Mouse (Mus musculus): ENCODE measurements at regions not wholly inside any gene's neighbourhood (a gene's known extent, or its start where the extent isn't known, plus 50 kb on each side); places are given as distances from the start of the nearest gene placed in this dataset.
A peak's percentile ranks its signal among the peaks of the same experiment; 100 is the strongest.

DNA sequence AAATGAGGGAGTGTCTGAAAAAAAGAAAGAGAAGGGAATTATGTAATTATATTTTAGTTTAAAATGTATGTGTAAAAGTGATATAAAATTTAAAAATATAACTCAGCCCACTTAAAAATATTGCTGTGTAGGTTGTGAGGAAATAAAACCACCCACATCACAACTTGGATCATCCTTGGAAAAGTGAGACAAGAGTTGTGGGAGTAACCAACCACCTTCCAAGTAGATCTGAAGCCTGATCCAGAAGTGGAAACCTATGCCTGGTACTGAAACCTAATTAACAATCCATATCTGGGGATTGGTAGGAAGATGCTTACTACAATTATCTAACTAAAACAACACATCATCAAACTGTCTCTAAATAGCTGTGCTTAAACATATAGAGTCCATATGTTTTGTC is 743.1 kb downstream of the Stim2 start:
- H3K9me3 ChIP-seq (ENCODE audit: low read length) = no peaks in the 10 kb centered on the region
- no peak overlapping the region for H3K4me3 ChIP-seq (ENCODE audit: low read depth, low read length)
- H3K36me3 ChIP-seq (ENCODE audit: insufficient read depth, low read length) = no peaks in the 10 kb centered on the region
- H3K4me1 ChIP-seq (ENCODE audit: insufficient read depth, low read length) = no peaks in the 10 kb centered on the region
- no peak overlapping the region for H3K27ac ChIP-seq (ENCODE audit: low read depth, low read length)
- no peak for TF ChIP-seq CTCF (IDR thresholded peaks at IDR 0.05)
- DNase-seq (ENCODE audit: low spot score) (no peak), ATAC-seq (ENCODE audit: low FRiP score) (no peak)
- no peak overlapping the region for H3K4me2 ChIP-seq (ENCODE audit: low read depth, low read length, poor library complexity, severe bottlenecking)
- no peaks in the 10 kb centered on the region for H3K27me3 ChIP-seq (ENCODE audit: insufficient read depth, low read length)
- H3K9ac ChIP-seq (replicated peaks; ENCODE audit: low read length, poor library complexity, severe bottlenecking) = no peak overlapping the region

DNA sequence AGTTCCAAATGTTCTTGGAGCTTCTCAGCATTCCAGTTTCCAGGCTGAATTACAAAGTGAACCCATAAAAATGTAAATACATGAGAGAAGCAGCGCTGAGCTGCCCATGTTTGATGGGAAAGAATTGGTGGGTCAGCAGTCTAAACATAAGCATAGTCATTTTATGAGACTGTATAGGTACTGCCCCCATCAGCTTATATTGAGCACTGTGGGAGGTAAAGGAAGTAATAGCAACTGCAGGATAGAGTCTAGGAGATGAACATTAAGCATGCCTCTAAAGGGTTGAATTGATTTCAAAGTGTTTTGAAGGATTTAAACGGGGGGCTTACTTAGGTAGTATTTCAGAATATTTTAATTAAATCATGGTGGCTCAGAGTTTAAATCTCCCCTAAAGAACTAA is 748.7 kb downstream of the Stim2 start:
- 61% methylated on average over 2 of the region's 2 CpGs for WGBS

DNA sequence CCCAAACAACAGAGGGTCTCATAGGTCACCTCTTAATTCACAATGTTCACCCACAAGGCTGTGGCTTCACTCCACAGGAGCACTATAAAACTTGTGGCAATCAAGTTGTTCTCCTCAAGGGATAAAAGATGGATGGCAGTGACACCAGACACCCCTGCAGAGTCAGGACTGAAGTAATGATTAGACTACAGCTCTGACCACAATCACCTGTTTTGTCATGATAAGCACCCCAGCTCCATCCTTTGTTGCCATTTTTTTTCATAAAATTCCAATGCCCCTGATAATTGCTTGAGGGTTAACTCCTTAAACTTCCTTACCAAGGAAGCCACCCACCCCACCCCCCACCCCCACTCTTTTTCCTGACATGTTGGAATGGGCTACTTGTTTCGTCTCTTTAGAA is 755.1 kb downstream of the Stim2 start:
- Histone ChIP-seq H3K9me3 (ENCODE audit: low read length) (no peaks in the 10 kb centered on the region), H3K27me3 (ENCODE audit: insufficient read depth, low read length) (no peaks in the 10 kb centered on the region), H3K27ac (ENCODE audit: low read depth, low read length) (no peak overlapping the region), H3K4me1 (ENCODE audit: insufficient read depth, low read length) (no peaks in the 10 kb centered on the region), H3K4me3 (ENCODE audit: low read depth, low read length) (no peak overlapping the region), H3K4me2 (ENCODE audit: low read depth, low read length, poor library complexity, severe bottlenecking) (no peak overlapping the region), H3K36me3 (ENCODE audit: insufficient read depth, low read length) (no peaks in the 10 kb centered on the region), H3K9ac (replicated peaks; ENCODE audit: low read length, poor library complexity, severe bottlenecking) (no peak overlapping the region)
- DNase-seq (ENCODE audit: low spot score) (no peak), ATAC-seq (ENCODE audit: low FRiP score) (no peak)
- TF ChIP-seq CTCF (IDR thresholded peaks at IDR 0.05) = no peak
- WGBS = 64% methylated on average over 1 of the region's 1 CpGs

More for the DNA sequence above, 748.7 kb downstream of the Stim2 start:
- Histone ChIP-seq H3K4me2 (ENCODE audit: low read depth, low read length, poor library complexity, severe bottlenecking) (no peak overlapping the region), H3K4me1 (ENCODE audit: insufficient read depth, low read length) (no peaks in the 10 kb centered on the region), H3K36me3 (ENCODE audit: insufficient read depth, low read length) (no peaks in the 10 kb centered on the region), H3K4me3 (ENCODE audit: low read depth, low read length) (no peak overlapping the region), H3K9ac (replicated peaks; ENCODE audit: low read length, poor library complexity, severe bottlenecking) (no peak overlapping the region), H3K27ac (ENCODE audit: low read depth, low read length) (no peak overlapping the region), H3K9me3 (ENCODE audit: low read length) (no peaks in the 10 kb centered on the region), H3K27me3 (ENCODE audit: insufficient read depth, low read length) (no peaks in the 10 kb centered on the region)
- ATAC-seq (ENCODE audit: low FRiP score) = no peak
- TF ChIP-seq CTCF (IDR thresholded peaks at IDR 0.05) = no peak
- DNase-seq (ENCODE audit: low spot score) = no peak

DNA sequence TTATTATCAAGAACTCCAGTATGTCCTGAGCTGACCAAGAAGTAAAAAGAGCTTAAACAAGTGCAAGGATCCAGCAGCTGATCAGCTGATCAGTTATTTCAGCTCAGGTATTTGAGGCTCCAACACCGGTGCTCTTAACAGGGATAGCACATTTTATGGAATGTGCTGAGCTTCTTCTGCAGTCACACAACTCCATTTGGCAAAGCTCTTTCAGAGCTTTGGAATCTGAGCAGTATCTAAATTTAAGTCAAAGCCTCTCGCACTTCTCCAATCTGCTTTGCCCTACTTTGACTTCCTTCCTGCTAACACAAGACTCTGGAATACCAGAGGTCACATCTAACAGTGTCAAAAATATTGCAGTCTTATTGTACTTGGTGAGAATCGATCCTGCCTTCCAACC is 761.4 kb downstream of the Stim2 start:
- Histone ChIP-seq H3K9me3 (ENCODE audit: low read length) (no peaks in the 10 kb centered on the region), H3K4me2 (ENCODE audit: low read depth, low read length, poor library complexity, severe bottlenecking) (no peak overlapping the region), H3K27ac (ENCODE audit: low read depth, low read length) (no peak overlapping the region), H3K27me3 (ENCODE audit: insufficient read depth, low read length) (no peaks in the 10 kb centered on the region), H3K9ac (replicated peaks; ENCODE audit: low read length, poor library complexity, severe bottlenecking) (no peak overlapping the region), H3K36me3 (ENCODE audit: insufficient read depth, low read length) (no peaks in the 10 kb centered on the region), H3K4me1 (ENCODE audit: insufficient read depth, low read length) (no peaks in the 10 kb centered on the region), H3K4me3 (ENCODE audit: low read depth, low read length) (no peak overlapping the region)
- no peak for ATAC-seq (ENCODE audit: low FRiP score)
- WGBS = 88% methylated on average over 3 of the region's 3 CpGs
- TF ChIP-seq CTCF (IDR thresholded peaks at IDR 0.05) = no peak
- DNase-seq (ENCODE audit: low spot score) = no peak

DNA sequence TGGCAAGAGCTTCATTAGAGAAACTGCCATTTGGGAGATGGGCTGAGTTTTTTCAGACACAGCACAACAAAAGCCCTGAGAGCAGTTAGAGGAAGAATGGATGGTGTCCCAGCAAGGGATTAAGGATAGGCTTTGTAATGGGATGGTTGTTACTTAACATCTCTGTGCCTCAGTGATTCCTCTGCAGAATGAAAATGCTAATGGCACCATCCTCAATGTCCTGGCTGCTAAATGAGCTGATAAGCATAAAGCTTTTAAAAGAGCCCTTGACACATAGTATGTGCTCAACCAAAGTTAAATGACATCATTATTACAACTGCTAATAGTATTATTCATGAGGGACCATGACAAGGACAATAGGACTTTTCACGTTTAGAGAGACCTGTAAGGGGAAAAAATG is 764.7 kb downstream of the Stim2 start:
- H3K4me3 ChIP-seq (ENCODE audit: low read depth, low read length) = no peak overlapping the region
- DNase-seq (ENCODE audit: low spot score) (no peak), ATAC-seq (ENCODE audit: low FRiP score) (no peak)
- no peak for TF ChIP-seq CTCF (IDR thresholded peaks at IDR 0.05)
- no peaks in the 10 kb centered on the region for H3K36me3 ChIP-seq (ENCODE audit: insufficient read depth, low read length)
- 33% methylated on average over 1 of the region's 1 CpGs for WGBS
- H3K9ac ChIP-seq (replicated peaks; ENCODE audit: low read length, poor library complexity, severe bottlenecking) = no peak overlapping the region
- no peaks in the 10 kb centered on the region for H3K27me3 ChIP-seq (ENCODE audit: insufficient read depth, low read length)
- no peaks in the 10 kb centered on the region for H3K4me1 ChIP-seq (ENCODE audit: insufficient read depth, low read length)
- no peak overlapping the region for H3K4me2 ChIP-seq (ENCODE audit: low read depth, low read length, poor library complexity, severe bottlenecking)
- H3K27ac ChIP-seq (ENCODE audit: low read depth, low read length) = no peak overlapping the region
- H3K9me3 ChIP-seq (ENCODE audit: low read length) = no peaks in the 10 kb centered on the region

DNA sequence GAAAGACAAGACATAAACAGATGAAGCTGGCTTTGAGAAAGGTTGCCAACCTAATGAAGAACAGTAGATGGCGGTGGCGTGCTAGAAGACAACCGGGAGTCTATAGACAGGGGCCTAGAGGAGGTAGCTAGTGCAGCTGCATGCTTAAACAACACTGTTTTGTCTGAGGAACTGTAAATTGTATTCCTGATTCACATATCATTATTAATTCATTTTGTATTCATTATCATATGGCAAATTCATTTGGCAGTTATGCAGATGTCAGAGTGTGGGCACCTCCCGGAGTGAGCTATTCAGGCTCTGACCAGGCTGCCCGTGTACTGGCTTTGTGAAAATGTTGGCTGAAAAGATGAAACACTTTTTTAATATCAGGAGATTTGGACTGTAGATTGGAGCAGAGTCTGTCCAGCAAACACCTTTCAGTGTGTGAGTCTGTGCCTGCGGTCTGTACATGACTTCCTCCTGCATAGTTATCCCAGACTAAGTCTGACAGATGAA is 798.7 kb downstream of the Stim2 start:
- Histone ChIP-seq H3K27me3 (ENCODE audit: insufficient read depth, low read length) (no peaks in the 10 kb centered on the region), H3K4me2 (ENCODE audit: low read depth, low read length, poor library complexity, severe bottlenecking) (no peak overlapping the region), H3K36me3 (ENCODE audit: insufficient read depth, low read length) (no peaks in the 10 kb centered on the region), H3K9me3 (ENCODE audit: low read length) (no peaks in the 10 kb centered on the region), H3K9ac (replicated peaks; ENCODE audit: low read length, poor library complexity, severe bottlenecking) (0 out of 2 replicates have a peak overlapping the region, but pooled peaks have one; percentile 10), H3K27ac (ENCODE audit: low read depth, low read length) (0 out of 2 replicates have a peak overlapping the region, but pooled peaks have one; percentile 19), H3K4me3 (ENCODE audit: low read depth, low read length) (no peak overlapping the region), H3K4me1 (ENCODE audit: insufficient read depth, low read length) (0 out of 2 replicates have a peak, but pooled peaks cover 4% of the 10 kb centered on the region)
- DNase-seq (ENCODE audit: low spot score) (peak; percentile 92), ATAC-seq (ENCODE audit: low FRiP score) (peak; percentile 90; the same call in 1 of the 2 replicates)
- 13% methylated on average over 6 of the region's 6 CpGs for WGBS
- peak; percentile 98 for TF ChIP-seq CTCF (IDR thresholded peaks at IDR 0.05)

Data from midbrain, postnatal 0 days (tissue).